Mouse (Mus musculus) adrenal gland, adult 10 weeks (tissue): Measurements from ENCODE around the gene Rangap1. TPM values are rescaled to one million over a fixed set of nuclear protein-coding genes. Genes with fewer than 3 reads are reported as not detected.

ENCODE experiments used
- polyA plus RNA-seq: library from polyadenylated mRNA; stranded (reverse); fragments of 350-450 nt; fragmentation: Illumina TruSeq; extraction: RNeasy Lipid Tissue Mini Kit (QIAGEN cat#74804); gene quantifications from one replicate; pipeline ENCODE4 v1.2.3, GENCODE M21; 2014; ENCODE audit warnings: low read depth, low replicate concordance

Gene Rangap1
- 7.4 TPM for polyA plus RNA-seq

DNA sequence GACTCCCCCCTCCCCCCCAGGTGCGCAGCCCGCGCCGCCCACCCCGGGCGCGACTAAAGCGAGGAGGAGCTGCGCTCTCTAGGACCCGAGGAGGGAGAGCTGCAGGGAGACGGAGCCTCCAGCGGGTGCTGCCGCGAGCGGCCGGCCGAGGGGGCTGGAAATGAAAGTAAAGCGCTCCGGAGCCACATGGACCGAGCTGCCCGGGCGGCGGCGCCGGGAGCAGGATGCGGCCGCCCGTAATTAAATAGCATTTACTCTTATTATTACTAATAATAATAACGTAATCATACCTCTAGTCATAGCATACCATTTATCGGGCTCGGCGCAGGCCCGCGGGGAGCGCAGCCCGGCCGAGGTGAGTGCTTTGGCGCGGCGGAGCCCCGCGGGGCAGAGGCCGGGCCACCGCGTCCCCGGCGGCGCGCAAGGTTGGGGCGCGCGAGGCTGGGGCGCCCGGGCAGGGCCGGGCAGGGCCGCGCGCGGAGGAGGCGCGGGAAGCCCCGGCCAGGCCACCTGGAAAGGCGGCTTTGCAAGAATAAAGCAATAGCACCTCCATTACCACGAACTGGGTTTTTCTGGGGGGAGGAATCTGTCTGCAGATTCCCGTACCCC lies at the start of gene Rangap1, which contains the start of gene Zc3h7b:
Gene Rangap1, minus strand, starts transcription at position 539 of the 609 bp plus-strand sequence.
Gene Zc3h7b, plus strand, starts transcription at position 66 of the 609 bp plus-strand sequence.

DNA sequence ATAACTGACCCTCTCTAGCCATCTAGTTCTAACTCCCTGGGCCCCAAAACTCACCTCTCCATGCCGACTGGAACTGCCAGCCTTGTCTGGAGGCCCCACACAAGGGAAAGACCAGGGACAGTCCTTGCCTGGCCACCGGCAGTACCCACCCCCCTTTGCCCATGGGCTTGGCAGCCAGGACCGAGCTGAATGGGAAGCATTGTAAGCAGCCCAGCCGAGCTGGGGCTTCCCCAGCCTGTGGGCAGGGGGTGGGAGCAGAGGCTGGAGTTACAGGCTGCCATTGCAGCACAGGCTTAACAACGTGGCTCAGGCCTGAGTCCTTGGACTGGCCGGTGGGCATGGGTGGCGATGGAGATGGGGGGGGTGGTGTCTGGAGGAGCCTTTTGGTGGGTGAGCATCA lies 48.2 kb downstream of the Rangap1 start, which contains the start of gene Chadl:
Gene Chadl, minus strand, starts transcription at position 113 of the 400 bp plus-strand sequence.

DNA sequence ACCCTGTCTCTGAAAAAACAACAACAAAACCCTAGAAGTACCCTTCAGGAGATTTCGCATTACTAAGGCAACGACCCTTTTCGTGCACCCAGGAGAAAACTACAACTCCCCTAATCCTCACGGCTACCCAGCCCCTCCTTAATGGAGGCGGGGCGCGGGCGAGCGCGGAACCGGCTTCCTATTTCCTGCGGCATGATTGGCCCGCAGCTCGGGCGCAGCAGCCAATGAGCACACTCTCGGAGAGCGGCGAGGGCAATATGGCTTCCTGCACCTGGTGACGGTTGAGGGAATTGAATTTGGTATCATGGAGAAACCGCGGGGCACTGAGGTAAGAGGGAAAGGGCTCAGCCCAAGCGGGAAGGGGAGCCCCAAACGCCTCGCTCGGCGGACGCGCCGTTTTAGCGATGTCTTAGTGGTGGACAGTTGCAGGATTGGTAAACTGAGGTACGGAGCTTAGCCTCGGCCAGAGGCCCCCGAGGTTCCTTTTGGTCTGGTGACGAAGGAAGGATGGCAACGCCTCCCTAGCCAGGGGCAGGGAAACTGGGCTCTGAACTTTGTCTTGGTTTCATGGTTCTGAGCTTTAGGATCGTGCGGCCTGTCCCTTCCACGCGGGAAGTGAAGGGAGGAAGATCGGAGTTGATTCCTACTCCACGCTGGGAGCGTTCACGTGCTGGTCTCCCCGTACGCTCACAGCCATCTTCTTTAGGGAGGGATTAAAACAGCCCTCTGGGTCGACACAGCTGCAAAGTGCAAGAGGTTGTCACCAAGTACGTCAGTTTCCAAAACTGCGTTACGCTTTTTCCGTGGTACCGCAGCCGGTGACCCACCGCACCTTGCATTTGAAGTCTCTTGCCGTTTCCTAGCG lies 81.4 kb downstream of the Rangap1 start, which contains the start of gene L3mbtl2:
Gene L3mbtl2, plus strand, starts transcription at position 193 of the 865 bp plus-strand sequence.

Other genes starting within 250 kb of the Rangap1 start
- gene Ep300, start 160.2 kb downstream of the Rangap1 start, polyA plus RNA-seq = 78.9 TPM
- 1.6 TPM for gene L3mbtl2, start 81.6 kb downstream of the Rangap1 start, polyA plus RNA-seq
- gene Chadl, start 48.2 kb downstream of the Rangap1 start, polyA plus RNA-seq = not detected
- 17.0 TPM for gene Zc3h7b, start 473 bp downstream of the Rangap1 start, polyA plus RNA-seq
- 21.1 TPM for gene Tef, start 56.9 kb upstream of the Rangap1 start, polyA plus RNA-seq
- 15.7 TPM for gene Tob2, start 113.3 kb upstream of the Rangap1 start, polyA plus RNA-seq
- gene Phf5a, start 126.4 kb upstream of the Rangap1 start, polyA plus RNA-seq = 20.7 TPM
- gene Aco2, start 126.8 kb upstream of the Rangap1 start, polyA plus RNA-seq = 113 TPM
- gene Polr3h, start 180.7 kb upstream of the Rangap1 start, polyA plus RNA-seq = 3.6 TPM
- gene Csdc2, start 191.2 kb upstream of the Rangap1 start, polyA plus RNA-seq = 0.52 TPM
- 2.3 TPM for gene Pmm1, start 215.4 kb upstream of the Rangap1 start, polyA plus RNA-seq
- gene 1700029P11Rik, start 235.0 kb upstream of the Rangap1 start, polyA plus RNA-seq = not detected
- 290 TPM for gene Xrcc6, start 242.3 kb upstream of the Rangap1 start, polyA plus RNA-seq